Mouse (Mus musculus) hindbrain, embryonic 13.5 days (tissue): ENCODE measurements around the gene Tmem150b. TPM values are rescaled to one million over a fixed set of nuclear protein-coding genes. Genes with fewer than 3 reads are reported as not detected.

ENCODE experiments used
- ATAC-seq: fragments of 200-750 bp; cut with Nextera tagmentation; 2 replicates; pipeline ENCODE4 v1.8.0; 2017; ENCODE audit warnings: moderate TSS enrichment; ENCODE audit not compliant: low FRiP score
- H3K27ac ChIP-seq: fragments of 300-500 bp; sonication (generic); 2 replicates; pipeline ENCODE4 v1.5.1; 2015; ENCODE audit warnings: inconsistent platforms, mild to moderate bottlenecking, moderate library complexity
- H3K27me3 ChIP-seq: fragments of 300-500 bp; sonication (generic); 2 replicates; pipeline ENCODE4 v1.6.1; 2015; ENCODE audit warnings: mild to moderate bottlenecking, inconsistent platforms
- H3K36me3 ChIP-seq: fragments of 300-500 bp; sonication (generic); 2 replicates; pipeline ENCODE4 v1.6.1; 2015; ENCODE audit warnings: mild to moderate bottlenecking, inconsistent platforms
- H3K4me1 ChIP-seq: fragments of 300-500 bp; sonication (generic); replicated peaks from 2 replicates; pipeline ENCODE4 v1.6.1; 2015; ENCODE audit warnings: inconsistent platforms
- H3K4me2 ChIP-seq: fragments of 300-500 bp; sonication (generic); 2 replicates; pipeline ENCODE4 v1.6.1; 2015; ENCODE audit warnings: inconsistent platforms, mild to moderate bottlenecking, moderate library complexity
- H3K4me3 ChIP-seq: fragments of 300-500 bp; sonication (generic); 2 replicates; pipeline ENCODE4 v1.5.1; 2015; ENCODE audit warnings: mild to moderate bottlenecking, inconsistent platforms
- H3K9ac ChIP-seq: fragments of 300-500 bp; sonication (generic); 2 replicates; pipeline ENCODE4 v1.6.1; 2015; ENCODE audit warnings: mild to moderate bottlenecking, inconsistent platforms
- H3K9me3 ChIP-seq: fragments of 300-500 bp; sonication (generic); 2 replicates; pipeline ENCODE4 v1.6.1; 2016; ENCODE audit warnings: inconsistent platforms
- WGBS: fragments of 180-500 bp; shearing (Covaris S2); methylation state at CpG from one replicate; pipeline ENCODE4 v1.1.7; 2015; 5-methylcytosine and 5-hydroxymethylcytosine counted together
- polyA plus RNA-seq: library from polyadenylated mRNA; unstranded; fragments of >200 nt; fragmentation: Nextera tagmentation; extraction: Ambion mirVana; gene quantifications from 2 replicates; pipeline ENCODE4 v1.2.1, GENCODE M21; 2015

Tmem150b gene
- 0.12 and 0.19 TPM in 2 replicates for polyA plus RNA-seq

DNA sequence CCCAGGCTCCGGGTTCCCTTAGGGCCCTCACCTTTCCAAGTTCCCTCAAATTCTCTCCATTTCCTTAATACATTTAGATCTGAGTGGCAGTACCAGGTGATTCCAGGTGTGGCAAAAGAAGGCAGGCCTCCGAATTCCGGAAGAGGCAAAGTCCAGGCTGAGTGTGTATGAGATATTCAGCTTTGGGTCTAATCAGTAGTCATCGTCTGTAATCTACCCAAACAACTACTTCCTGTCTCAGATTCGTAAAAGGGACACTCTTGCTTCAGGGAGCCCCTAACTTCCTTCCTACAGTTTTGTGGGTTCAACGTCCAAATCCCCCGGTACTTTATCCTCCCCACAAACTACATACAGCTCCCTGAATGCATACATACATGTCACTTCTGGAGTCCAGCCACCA is at the start of gene Tmem150b:
TSS of gene Tmem150b (minus strand) at position 81 of the 400 bp plus-strand sequence.
- 89% methylated on average over 7 of the region's 7 CpGs for whole genome bisulfite sequencing
- no peaks in the 10 kb centered on the region for H3K36me3 ChIP-seq
- no peak within 1 kb of the TSS for H3K4me3 ChIP-seq
- no peak for ATAC-seq
- H3K9me3 ChIP-seq: no peaks in the 10 kb centered on the region
- no peak within 1 kb of the TSS for H3K9ac ChIP-seq
- H3K27me3 ChIP-seq: no peaks in the 10 kb centered on the region; the same call in 1 of the 2 replicates
- H3K4me1 ChIP-seq: no peaks in the 10 kb centered on the region
- H3K4me2 ChIP-seq: no peak within 1 kb of the TSS
- no peak within 1 kb of the TSS for H3K27ac ChIP-seq

DNA sequence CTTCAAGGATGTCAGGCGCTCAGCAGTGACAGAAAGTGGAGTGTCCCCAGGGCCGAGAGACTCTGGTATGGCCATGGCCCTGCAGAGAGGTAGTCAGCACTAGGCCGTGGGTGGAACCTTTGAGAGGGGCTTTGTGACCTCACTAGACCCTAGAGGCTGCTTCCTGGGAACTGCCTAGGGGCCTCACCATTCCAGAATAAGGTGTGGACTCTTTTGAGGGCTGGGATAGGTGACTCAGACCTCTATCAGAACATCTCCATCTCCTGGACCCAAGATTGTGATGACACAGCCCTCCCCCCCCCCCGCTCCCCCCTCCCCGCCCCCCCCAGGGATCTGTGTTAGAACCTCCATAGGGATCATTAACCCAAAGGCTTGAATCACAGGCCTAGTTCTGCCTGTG is 46.2 kb upstream of the Tmem150b start, which contains the start of gene Fam71e2:
TSS of gene Fam71e2 (minus strand) at position 101 of the 400 bp plus-strand sequence.
- Histone ChIP-seq H3K4me3 (no peak within 1 kb of the TSS), H3K9ac (no peak within 1 kb of the TSS), H3K4me1 (no peaks in the 10 kb centered on the region), H3K27ac (no peak within 1 kb of the TSS), H3K27me3 (peaks cover 26% of the 10 kb centered on the region), H3K4me2 (no peak within 1 kb of the TSS), H3K9me3 (no peaks in the 10 kb centered on the region), H3K36me3 (no peaks in the 10 kb centered on the region)
- no peak for ATAC-seq
- WGBS: 88% methylated on average over 3 of the region's 5 CpGs

DNA sequence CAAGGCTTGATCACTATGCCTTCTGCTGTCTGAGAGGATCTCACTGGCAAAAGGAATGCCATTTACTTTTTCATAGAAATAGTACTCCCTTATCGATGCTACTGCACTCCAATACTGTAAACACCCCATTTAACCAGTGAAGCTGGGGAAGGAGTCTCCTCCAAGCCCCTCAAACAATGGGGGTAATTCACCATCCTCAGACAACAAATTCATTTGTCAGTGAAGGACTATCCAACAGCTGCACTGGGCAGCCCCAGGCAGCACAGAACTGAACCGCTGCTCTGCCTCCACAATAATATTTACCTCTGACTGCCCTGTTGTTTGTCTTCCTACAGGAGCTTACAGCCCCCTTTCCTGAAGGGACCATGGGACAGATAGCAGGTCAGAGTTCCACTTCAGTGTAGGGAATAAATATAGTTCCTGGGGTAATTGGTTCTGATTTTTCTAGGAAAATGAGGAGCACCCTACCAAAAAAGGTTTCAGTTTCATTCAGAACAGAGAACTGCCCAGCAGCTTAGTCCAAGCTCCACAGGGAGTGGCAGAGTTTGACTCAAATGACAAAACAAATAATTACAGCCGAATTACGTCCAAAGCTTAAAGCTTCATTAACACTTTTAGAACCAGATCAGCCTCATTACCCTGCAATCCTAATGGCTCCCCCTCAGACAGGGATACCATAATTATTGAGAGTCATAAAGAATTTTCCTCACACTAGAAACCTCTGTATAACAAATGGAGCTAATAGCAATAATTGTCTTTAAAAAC is 40.1 kb upstream of the Tmem150b start:
- Histone ChIP-seq H3K27ac (no peak overlapping the region), H3K36me3 (no peaks in the 10 kb centered on the region), H3K4me1 (peaks cover 5% of the 10 kb centered on the region), H3K4me3 (no peak overlapping the region), H3K4me2 (no peak overlapping the region), H3K9ac (no peak overlapping the region), H3K9me3 (no peaks in the 10 kb centered on the region), H3K27me3 (no peaks in the 10 kb centered on the region)
- no peak for ATAC-seq
- WGBS: 27% methylated on average over 4 of the region's 4 CpGs

DNA sequence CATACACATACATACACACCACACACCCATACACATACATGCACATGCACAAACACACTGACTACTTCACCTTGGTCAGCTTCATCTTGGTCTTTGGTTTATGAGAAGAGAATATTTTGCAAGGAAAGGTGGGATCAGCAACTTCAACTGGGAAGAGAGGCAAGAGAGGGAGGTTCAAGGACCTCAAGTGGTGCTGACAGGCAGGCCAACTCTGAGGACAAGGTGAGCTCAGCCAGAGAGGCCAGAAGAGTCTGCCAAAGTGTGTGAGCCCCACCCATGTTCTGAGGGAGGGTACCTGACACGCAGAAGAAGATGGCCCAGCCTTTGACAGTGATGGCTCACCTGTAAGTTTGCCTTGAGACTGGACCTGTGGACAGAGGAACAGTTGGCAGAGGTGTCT is 34.6 kb upstream of the Tmem150b start:
- Histone ChIP-seq H3K27ac (no peak overlapping the region), H3K9me3 (no peaks in the 10 kb centered on the region), H3K27me3 (no peaks in the 10 kb centered on the region), H3K4me1 (no peaks in the 10 kb centered on the region), H3K36me3 (no peaks in the 10 kb centered on the region), H3K9ac (no peak overlapping the region), H3K4me2 (no peak overlapping the region), H3K4me3 (no peak overlapping the region)
- 50% methylated on average over 1 of the region's 1 CpGs for WGBS
- ATAC-seq: no peak

DNA sequence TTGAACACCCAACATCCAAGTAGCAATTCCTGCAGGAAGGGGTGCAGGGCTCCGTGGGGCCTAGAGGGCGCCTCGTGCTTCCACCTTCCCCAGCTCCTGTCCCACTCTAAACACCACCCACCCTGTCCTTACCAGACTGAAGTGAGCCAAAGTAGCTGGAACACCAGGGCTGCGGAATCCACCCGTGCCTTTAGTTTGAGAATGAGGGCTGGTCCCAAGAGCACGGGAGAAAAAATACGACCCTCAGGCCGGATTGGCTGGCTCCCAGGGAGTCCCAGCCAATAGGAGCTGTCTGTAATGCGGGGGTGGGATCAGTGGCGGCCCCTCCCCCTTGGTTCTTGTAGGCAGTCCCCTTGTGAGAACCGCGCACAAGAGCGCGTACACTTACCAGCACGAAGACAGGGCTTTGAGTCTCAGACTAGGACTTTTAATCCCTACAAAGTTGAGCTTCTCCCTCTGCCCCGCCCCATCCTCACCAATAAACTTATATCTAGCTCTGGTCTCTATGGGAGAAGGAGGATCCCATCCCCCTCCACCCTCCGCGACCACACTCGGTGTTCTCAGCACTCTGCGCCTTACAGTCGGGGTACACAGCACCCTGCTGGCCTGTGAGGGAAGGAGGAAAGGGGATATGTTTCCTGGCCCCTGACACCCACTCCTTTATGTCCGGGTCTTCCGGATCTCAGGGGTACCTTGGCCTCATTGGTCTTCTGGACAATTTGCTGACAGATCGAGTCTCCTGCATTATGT is 27.9 kb upstream of the Tmem150b start, which contains the start of gene Cox6b2:
TSS of gene Cox6b2 (minus strand) at position 274 of the 750 bp plus-strand sequence.
- Histone ChIP-seq H3K27me3 (0 out of 2 replicates have a peak, but pooled peaks cover 17% of the 10 kb centered on the region), H3K4me3 (peak within 1 kb of the TSS; percentile 33), H3K27ac (no peak within 1 kb of the TSS), H3K36me3 (0 out of 2 replicates have a peak, but pooled peaks cover 4% of the 10 kb centered on the region), H3K4me2 (peak within 1 kb of the TSS; percentile 51), H3K4me1 (peaks cover 22% of the 10 kb centered on the region), H3K9me3 (no peaks in the 10 kb centered on the region), H3K9ac (peak within 1 kb of the TSS; percentile 43; the same call in 1 of the 2 replicates)
- WGBS: 4% methylated on average over 24 of the region's 24 CpGs
- ATAC-seq: peak; percentile 93

DNA sequence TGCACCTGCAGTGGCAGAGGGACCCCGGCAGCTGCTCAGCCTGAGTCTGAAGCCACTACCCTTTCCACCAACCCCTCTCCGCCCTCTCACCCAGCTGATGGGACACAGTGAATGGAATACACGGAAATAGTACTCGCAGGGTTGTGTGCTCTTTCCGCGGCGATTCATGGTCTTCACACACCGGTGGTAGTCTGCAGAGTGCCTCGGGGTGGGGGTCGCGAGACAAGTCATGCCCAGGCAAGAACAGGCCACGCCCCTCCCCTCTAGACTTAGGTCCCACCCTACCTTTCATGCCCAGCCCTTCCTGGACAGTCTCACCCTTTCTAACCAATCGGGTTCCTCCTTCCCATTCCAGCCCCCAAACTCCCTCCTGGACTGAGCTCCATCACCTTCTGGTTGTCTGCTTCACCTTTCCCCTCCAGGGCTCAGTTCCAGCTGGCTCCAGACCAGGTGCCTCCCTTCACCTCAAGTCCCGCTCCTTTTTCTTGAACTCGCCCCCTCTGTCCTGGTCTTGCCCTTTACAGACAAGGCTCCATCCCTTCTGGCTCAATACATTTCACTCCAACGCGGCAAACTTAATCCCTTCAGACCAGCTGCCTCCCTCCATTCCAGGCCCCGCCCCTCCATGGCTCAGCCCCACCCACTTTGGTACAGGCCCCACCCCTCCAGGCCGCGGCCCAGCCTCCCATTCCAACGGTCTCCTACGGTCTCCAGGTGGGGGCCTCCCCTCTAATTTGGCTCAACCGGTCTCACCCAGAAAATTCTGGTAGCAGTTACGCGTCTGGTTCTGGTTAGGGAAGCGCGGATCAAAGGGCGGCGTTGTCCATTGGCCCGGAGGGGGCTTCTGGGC is 27.1 kb upstream of the Tmem150b start:
- 3% methylated on average over 30 of the region's 30 CpGs for WGBS
- peak overlapping the region; percentile 43; the same call in 1 of the 2 replicates for H3K9ac ChIP-seq

DNA sequence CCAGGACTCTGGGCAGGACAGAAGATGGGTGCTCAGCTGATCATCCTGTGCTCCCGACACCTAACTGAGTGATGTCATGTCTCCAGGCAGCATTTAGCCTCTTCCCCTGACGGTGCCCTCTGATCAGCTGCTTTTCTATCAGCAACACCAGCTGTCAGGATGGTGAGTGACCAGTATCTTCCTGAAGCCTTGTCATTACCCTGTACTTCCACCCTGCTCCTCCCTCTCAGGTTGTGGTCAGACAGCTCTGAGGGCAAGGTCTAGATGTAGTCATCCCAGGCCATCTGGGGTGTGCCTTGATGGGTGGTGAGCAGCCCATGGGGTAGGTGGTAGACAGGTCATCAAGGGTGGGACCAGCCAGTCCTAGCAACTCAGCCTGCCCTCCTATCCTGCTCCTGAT is 24.1 kb upstream of the Tmem150b start:
- H3K9me3 ChIP-seq: no peaks in the 10 kb centered on the region
- H3K36me3 ChIP-seq: peaks cover 36% of the 10 kb centered on the region
- H3K4me1 ChIP-seq: peaks cover 41% of the 10 kb centered on the region
- no peak overlapping the region for H3K9ac ChIP-seq
- no peak for ATAC-seq
- no peak overlapping the region for H3K4me3 ChIP-seq
- WGBS: 91% methylated on average over 2 of the region's 2 CpGs
- 0 out of 2 replicates have a peak, but pooled peaks cover 17% of the 10 kb centered on the region for H3K27me3 ChIP-seq
- no peak overlapping the region for H3K27ac ChIP-seq
- H3K4me2 ChIP-seq: no peak overlapping the region

More for the DNA sequence above, 27.1 kb upstream of the Tmem150b start:
- Histone ChIP-seq H3K27ac (no peak overlapping the region), H3K9me3 (no peaks in the 10 kb centered on the region), H3K27me3 (0 out of 2 replicates have a peak, but pooled peaks cover 17% of the 10 kb centered on the region), H3K4me2 (peak overlapping the region; percentile 51), H3K4me3 (peak overlapping the region; percentile 33), H3K36me3 (peaks cover 8% of the 10 kb centered on the region), H3K4me1 (peaks cover 22% of the 10 kb centered on the region)
- peak; percentile 78 for ATAC-seq

DNA sequence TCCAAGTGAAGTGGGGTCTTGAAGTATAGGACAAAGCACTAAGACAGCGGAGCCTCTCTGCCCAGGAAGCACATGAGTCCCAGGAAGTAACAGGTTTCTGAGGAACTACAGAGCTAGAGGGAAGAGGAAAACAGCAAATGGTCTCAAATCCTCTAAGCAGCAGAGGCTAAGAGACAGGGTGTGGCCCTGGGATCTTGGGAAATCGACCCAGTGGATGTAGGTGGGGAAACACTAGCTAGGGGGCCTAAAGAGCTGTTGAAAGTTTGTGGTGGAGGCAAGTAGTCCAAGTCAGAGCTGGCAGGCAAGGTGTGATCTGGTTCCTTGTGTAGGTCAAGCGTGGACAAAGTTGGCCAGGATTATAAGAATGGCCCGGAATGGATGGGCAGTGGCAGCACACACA is 23.3 kb upstream of the Tmem150b start:
- H3K4me3 ChIP-seq: no peak overlapping the region
- peaks cover 45% of the 10 kb centered on the region for H3K4me1 ChIP-seq
- ATAC-seq: no peak
- no peak overlapping the region for H3K9ac ChIP-seq
- H3K36me3 ChIP-seq: peaks cover 43% of the 10 kb centered on the region
- H3K4me2 ChIP-seq: no peak overlapping the region
- 82% methylated on average over 4 of the region's 4 CpGs for WGBS
- no peaks in the 10 kb centered on the region for H3K9me3 ChIP-seq
- H3K27ac ChIP-seq: no peak overlapping the region
- H3K27me3 ChIP-seq: 0 out of 2 replicates have a peak, but pooled peaks cover 12% of the 10 kb centered on the region

DNA sequence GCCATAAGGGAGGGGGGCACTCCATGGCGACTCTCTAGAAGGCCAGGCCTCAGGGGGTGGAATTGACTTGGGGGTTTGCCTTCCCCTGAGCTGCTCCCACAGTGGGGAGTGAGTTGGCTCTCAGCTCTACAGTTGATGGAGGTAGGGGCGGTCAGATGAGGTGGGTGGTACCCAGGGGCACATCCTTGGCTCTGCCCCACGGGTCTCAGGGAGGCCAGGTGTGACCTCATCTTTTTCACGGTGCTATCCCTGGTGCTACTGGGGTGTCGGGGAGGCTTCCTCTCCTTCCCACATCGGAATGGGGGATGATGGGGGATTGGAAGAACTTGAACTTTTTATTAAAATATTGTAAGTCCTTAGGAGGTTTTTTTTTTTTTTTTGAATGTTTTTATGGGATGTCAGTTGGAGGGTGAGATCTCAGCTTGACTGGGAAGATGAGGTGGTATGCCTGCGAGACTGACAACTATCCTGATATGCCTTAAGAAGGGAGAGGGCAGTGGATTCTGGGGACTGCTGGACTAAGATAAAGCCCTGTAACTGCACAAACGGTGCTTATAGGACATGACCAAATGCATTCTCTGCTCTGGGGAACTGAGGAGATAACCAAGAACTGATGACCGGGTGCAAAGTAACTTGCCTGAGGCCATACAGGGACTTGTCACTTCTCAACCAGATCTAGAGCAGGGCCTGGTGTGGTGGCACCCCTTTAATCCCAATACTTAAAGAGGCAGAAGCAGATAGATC is 22.3 kb upstream of the Tmem150b start:
- Histone ChIP-seq H3K4me3 (no peak overlapping the region), H3K27ac (no peak overlapping the region), H3K9ac (0 out of 2 replicates have a peak overlapping the region, but pooled peaks have one; percentile 15), H3K9me3 (no peaks in the 10 kb centered on the region), H3K4me2 (no peak overlapping the region), H3K36me3 (peaks cover 53% of the 10 kb centered on the region), H3K4me1 (peaks cover 45% of the 10 kb centered on the region), H3K27me3 (0 out of 2 replicates have a peak, but pooled peaks cover 9% of the 10 kb centered on the region)
- 79% methylated on average over 9 of the region's 9 CpGs for WGBS
- ATAC-seq: no peak

DNA sequence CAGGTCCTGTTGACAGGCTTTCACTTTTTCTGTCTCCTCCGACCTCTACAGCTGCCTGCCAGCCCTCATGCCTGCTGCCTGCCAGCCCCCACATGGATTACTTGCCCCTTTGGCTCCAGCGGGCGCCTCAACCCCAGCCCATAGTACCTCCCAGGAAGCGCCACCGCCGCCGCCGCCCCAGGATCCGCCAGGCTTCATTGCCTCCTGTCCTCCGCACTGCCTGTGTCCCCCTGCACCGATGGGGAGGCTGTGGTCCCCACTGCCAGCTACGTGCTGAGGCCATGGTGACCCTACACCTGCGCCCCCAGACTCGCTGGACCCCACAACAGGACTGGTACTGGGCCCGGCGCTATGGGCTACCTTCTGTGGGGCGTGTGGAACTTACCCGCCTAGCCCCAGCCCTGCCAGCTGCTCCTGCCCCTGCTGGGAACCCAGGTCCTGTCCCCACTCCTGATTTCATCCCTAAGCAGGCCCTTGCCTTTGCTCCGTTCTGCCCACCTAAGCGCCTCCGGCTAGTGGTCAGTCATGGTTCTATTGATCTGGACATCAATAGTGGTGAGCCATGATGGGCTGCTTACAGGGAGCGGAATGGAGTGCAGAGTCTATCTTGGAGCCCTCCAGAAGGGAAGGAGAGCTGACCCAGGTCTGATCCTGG is 21.4 kb upstream of the Tmem150b start:
- H3K4me2 ChIP-seq: no peak overlapping the region

DNA sequence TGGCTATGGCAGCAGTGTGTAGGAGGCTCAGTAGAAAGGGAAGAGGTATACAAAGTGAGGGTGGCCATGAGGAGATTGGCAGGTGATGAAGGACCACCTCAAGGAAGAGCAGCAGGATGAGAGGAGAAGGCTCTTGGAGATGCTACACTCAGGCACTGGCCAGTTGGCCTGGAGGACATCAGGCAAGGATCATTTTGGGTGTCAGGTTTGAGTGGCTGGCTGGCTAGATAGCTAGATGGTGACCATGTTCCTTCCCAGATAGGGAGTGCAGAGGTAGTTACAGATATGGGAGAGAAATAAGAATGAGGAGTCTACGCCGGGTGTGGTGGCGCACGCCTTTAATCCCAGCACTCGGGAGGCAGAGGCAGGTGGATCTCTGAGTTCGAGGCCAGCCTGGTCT is 19.8 kb upstream of the Tmem150b start:
- peaks cover 53% of the 10 kb centered on the region for H3K36me3 ChIP-seq
- ATAC-seq: no peak
- no peaks in the 10 kb centered on the region for H3K27me3 ChIP-seq
- H3K9ac ChIP-seq: no peak overlapping the region
- H3K4me2 ChIP-seq: no peak overlapping the region
- H3K4me3 ChIP-seq: no peak overlapping the region
- WGBS: 97% methylated on average over 6 of the region's 6 CpGs
- no peaks in the 10 kb centered on the region for H3K9me3 ChIP-seq
- no peak overlapping the region for H3K27ac ChIP-seq
- peaks cover 54% of the 10 kb centered on the region for H3K4me1 ChIP-seq

More for the DNA sequence above, 21.4 kb upstream of the Tmem150b start:
- Histone ChIP-seq H3K9ac (peak overlapping the region; percentile 15; the same call in 1 of the 2 replicates), H3K27me3 (0 out of 2 replicates have a peak, but pooled peaks cover 4% of the 10 kb centered on the region), H3K9me3 (no peaks in the 10 kb centered on the region), H3K4me1 (peaks cover 45% of the 10 kb centered on the region), H3K4me3 (no peak overlapping the region), H3K36me3 (peaks cover 53% of the 10 kb centered on the region), H3K27ac (no peak overlapping the region)
- 82% methylated on average over 22 of the region's 22 CpGs for WGBS
- no peak for ATAC-seq
